Mouse (Mus musculus) kidney, embryonic 14.5 days (tissue): ENCODE measurements around the gene Sp4. TPM values are rescaled to one million over a fixed set of nuclear protein-coding genes. Genes with fewer than 3 reads are reported as not detected.

Experiments
- ATAC-seq: fragments of 200-750 bp; cut with Nextera tagmentation; 2 replicates; pipeline ENCODE4 v1.8.0; 2017; ENCODE audit warnings: moderate number of reproducible peaks, mild to moderate bottlenecking, moderate TSS enrichment, moderate library complexity; ENCODE audit not compliant: low FRiP score, low TSS enrichment
- H3K27ac ChIP-seq: fragments of 300-500 bp; sonication (generic); 2 replicates; pipeline ENCODE4 v1.5.1; 2014; ENCODE audit warnings: low read depth, mild to moderate bottlenecking, low read length, moderate library complexity, mixed read lengths
- H3K27me3 ChIP-seq: fragments of 300-500 bp; sonication (generic); 2 replicates; pipeline ENCODE4 v1.6.1; 2014; ENCODE audit warnings: mild to moderate bottlenecking, low read length; ENCODE audit not compliant: control insufficient read depth, insufficient read depth
- H3K36me3 ChIP-seq: fragments of 300-500 bp; sonication (generic); 2 replicates; pipeline ENCODE4 v1.6.1; 2014; ENCODE audit warnings: low read length, mixed read lengths; ENCODE audit not compliant: control insufficient read depth, insufficient read depth
- H3K4me1 ChIP-seq: fragments of 300-500 bp; sonication (generic); 2 replicates; pipeline ENCODE4 v1.6.1; 2014; ENCODE audit warnings: low read length, mixed read lengths; ENCODE audit not compliant: control insufficient read depth, insufficient read depth
- H3K4me2 ChIP-seq: fragments of 300-500 bp; sonication (generic); replicated peaks from 2 replicates; pipeline ENCODE4 v1.6.1; 2014; ENCODE audit warnings: low read depth, mild to moderate bottlenecking, low read length
- H3K4me3 ChIP-seq: fragments of 300-500 bp; sonication (generic); 2 replicates; pipeline ENCODE4 v1.5.1; 2014; ENCODE audit warnings: mild to moderate bottlenecking, low read length
- H3K9ac ChIP-seq: fragments of 300-500 bp; sonication (generic); 2 replicates; pipeline ENCODE4 v1.6.1; 2014; ENCODE audit warnings: low read depth, mild to moderate bottlenecking, low read length, moderate library complexity
- H3K9me3 ChIP-seq: fragments of 300-500 bp; sonication (generic); 2 replicates; pipeline ENCODE4 v1.6.1; 2016; ENCODE audit warnings: low read length; ENCODE audit not compliant: control insufficient read depth
- WGBS: fragments of 180-500 bp; shearing (Covaris S2); extraction: QIAGEN DNeasy Blood & Tissue Kit; methylation state at CpG from one replicate; pipeline ENCODE4 v1.1.7; 2014; 5-methylcytosine and 5-hydroxymethylcytosine counted together
- polyA plus RNA-seq: library from polyadenylated mRNA; unstranded; fragments of >200 nt; fragmentation: Nextera tagmentation; extraction: Ambion mirVana; gene quantifications from 2 replicates; pipeline ENCODE4 v1.2.1, GENCODE M21; 2014

Gene Sp4
- polyA plus RNA-seq, 1 experiment from 2014 or later, result 12.5 TPM

DNA sequence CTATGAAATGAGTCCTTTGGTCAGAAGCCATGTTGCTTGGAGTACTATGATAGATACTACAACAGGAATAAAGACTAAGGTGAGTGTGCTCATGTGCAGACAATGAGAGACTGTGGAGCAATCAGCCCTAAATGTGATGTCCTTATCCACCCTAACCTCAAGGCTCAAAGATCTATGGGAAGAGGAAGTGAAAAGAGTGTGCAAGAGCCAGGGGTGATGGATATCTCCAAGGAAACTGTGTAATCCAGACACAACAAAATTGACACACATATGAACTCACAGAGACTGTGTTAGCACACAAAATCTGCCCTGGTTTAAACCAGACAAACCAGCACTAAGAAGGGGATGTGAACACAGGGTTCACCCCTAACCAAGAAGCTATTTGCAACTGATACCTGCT is 81.2 kb downstream of the Sp4 start:
- no peak for ATAC-seq
- Histone ChIP-seq H3K27ac (no peak overlapping the region), H3K27me3 (no peaks in the 10 kb centered on the region), H3K4me1 (no peaks in the 10 kb centered on the region), H3K9ac (no peak overlapping the region), H3K4me3 (no peak overlapping the region), H3K4me2 (no peak overlapping the region), H3K36me3 (no peaks in the 10 kb centered on the region), H3K9me3 (no peaks in the 10 kb centered on the region)

DNA sequence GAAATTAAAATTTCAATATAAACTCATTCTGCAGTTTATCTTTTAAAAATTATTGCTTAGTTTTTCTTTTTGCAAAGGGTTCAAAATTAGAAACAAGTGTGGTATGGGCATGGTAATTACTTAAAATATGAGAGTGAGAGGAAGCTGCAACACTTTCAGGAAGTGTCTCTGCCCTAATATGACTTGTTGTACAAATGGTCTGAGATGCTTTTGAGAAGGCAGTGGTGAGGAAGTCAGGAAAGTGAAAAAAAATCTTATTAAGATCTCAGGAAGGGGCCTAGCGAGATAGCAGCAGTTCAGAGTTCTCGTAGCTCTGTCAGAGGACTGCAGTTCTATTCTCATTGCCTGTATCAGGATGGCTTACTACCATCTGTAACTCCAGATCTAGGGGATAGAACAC is 89.1 kb downstream of the Sp4 start:
- Histone ChIP-seq H3K27ac (no peak overlapping the region), H3K9ac (no peak overlapping the region), H3K27me3 (no peaks in the 10 kb centered on the region), H3K9me3 (no peaks in the 10 kb centered on the region), H3K4me3 (no peak overlapping the region), H3K4me2 (no peak overlapping the region), H3K4me1 (no peaks in the 10 kb centered on the region), H3K36me3 (no peaks in the 10 kb centered on the region)
- 86% methylated on average over 2 of the region's 2 CpGs for whole genome bisulfite sequencing
- ATAC-seq, result no peak

DNA sequence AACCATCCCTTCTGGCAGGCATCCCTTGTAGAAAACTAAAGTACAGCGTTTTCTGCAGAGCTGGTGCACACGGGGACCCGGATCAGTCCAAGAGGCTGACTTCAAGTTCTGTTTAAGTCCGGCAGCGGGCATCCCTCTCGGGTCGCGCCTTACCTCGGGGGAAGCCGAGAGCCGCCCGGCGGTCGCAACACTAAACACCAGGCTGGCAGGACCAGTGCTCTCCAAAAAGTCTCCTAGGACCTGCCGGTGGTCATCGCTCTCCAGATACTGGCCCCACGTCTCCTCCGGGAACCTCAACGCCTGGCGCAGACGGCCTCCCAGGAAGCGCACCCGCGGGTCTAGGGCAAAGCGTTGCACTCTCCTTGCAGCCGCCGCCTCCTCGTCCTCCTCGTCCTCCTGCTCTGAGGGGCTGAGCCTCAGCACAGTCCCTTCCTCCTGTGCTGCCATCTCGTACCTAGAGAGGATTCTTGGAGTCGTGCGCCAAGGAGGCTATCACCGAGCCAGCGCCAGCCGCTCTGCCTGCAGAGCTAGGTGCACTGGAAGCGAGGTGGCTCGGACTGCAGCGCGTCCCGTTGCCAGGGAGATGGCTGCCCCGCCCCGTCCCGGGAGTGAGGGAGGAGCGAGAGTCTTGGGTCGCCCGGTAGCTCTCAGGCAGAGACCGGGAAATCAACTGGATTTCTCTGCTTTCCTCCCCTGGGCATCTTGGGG is 102.7 kb downstream of the Sp4 start, which contains the start of gene Dnah11:
Gene Dnah11, minus strand, starts transcription at position 658 of the 708 bp plus-strand sequence.
- Histone ChIP-seq H3K36me3 (no peaks in the 10 kb centered on the region), H3K9ac (0 out of 2 replicates have a peak within 1 kb of the TSS, but pooled peaks have one; percentile 34), H3K27ac (no peak within 1 kb of the TSS), H3K4me3 (peak within 1 kb of the TSS; percentile 49), H3K4me2 (peak within 1 kb of the TSS; percentile 83), H3K9me3 (no peaks in the 10 kb centered on the region), H3K4me1 (no peaks in the 10 kb centered on the region), H3K27me3 (peaks cover 45% of the 10 kb centered on the region)
- ATAC-seq, result peak; percentile 99
- WGBS, result under 1% methylated on average over 47 of the region's 47 CpGs

DNA sequence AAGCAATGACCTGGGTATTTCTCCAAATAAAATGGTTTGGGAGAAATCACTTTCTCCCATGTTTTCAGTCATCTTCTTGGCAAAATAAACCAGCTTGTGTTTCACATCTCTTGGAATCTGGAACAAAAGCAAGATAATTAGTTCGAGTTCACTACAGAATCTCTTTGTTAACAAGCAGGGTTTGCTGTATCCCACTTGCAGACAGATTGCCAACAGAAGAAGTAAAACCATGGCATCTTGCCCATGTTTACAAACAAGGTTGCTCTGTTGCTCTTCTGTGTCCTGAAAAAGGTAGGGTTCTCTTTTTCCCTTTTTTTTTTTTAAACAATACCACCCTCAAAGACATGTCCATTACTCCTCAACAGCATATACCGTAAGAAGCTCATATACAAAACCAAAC is 104.7 kb downstream of the Sp4 start:
- no peaks in the 10 kb centered on the region for H3K9me3 ChIP-seq
- no peaks in the 10 kb centered on the region for H3K4me1 ChIP-seq
- H3K27me3 ChIP-seq, result peaks cover 45% of the 10 kb centered on the region
- 75% methylated on average over 2 of the region's 2 CpGs for WGBS
- no peak overlapping the region for H3K4me2 ChIP-seq
- H3K27ac ChIP-seq, result no peak overlapping the region
- no peak for ATAC-seq
- H3K4me3 ChIP-seq, result no peak overlapping the region
- H3K9ac ChIP-seq, result no peak overlapping the region
- no peaks in the 10 kb centered on the region for H3K36me3 ChIP-seq

DNA sequence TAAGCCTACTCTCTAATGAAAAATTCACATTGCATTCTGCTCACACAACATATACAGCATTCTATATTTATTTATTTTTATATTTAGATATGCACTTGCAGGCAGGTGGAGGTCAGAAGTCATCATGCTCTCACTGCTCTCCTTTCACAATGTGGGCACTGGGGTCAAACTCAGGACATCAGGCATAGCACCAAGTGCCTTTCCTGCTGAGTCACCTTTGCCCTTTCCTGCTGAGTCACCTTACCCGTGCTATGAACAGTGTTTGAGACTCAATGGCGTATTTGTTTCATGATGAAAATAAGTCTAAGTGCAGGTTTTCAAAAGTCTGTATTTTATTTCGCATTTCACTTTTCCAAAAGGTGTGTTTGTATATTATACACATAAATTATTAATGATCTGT is 111.7 kb downstream of the Sp4 start:
- H3K4me2 ChIP-seq, result no peak overlapping the region
- no peak for ATAC-seq
- no peak overlapping the region for H3K9ac ChIP-seq
- H3K27me3 ChIP-seq, result peaks cover 4% of the 10 kb centered on the region
- no peaks in the 10 kb centered on the region for H3K9me3 ChIP-seq
- 81% methylated on average over 3 of the region's 3 CpGs for WGBS
- H3K36me3 ChIP-seq, result no peaks in the 10 kb centered on the region
- H3K27ac ChIP-seq, result no peak overlapping the region
- no peak overlapping the region for H3K4me3 ChIP-seq
- H3K4me1 ChIP-seq, result peaks cover 6% of the 10 kb centered on the region; the same call in 1 of the 2 replicates

DNA sequence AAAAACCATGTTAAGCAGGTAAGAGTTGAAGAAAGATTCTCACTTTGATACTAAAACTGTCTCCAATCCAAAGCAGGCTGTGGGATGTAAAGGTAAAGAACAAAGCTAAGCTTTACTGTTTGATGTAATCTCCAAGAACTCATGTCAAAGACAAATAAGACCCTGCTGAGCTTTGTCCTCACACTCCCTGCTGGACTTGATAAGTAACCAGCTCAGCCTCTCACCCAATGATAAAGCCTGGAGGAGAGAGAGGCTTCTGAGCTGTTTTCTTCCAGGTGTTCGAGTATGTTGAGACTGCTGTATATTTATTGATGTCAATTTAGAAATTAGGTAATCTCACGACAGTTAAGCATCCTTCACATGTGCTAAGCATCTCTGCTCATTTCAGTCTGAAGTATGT is 113.6 kb downstream of the Sp4 start:
- H3K27ac ChIP-seq, result no peak overlapping the region
- peaks cover 4% of the 10 kb centered on the region for H3K27me3 ChIP-seq
- no peak overlapping the region for H3K4me3 ChIP-seq
- WGBS, result 75% methylated on average over 2 of the region's 2 CpGs
- ATAC-seq, result no peak
- H3K36me3 ChIP-seq, result no peaks in the 10 kb centered on the region
- H3K9me3 ChIP-seq, result no peaks in the 10 kb centered on the region
- peaks cover 6% of the 10 kb centered on the region; the same call in 1 of the 2 replicates for H3K4me1 ChIP-seq
- H3K4me2 ChIP-seq, result no peak overlapping the region
- H3K9ac ChIP-seq, result no peak overlapping the region

DNA sequence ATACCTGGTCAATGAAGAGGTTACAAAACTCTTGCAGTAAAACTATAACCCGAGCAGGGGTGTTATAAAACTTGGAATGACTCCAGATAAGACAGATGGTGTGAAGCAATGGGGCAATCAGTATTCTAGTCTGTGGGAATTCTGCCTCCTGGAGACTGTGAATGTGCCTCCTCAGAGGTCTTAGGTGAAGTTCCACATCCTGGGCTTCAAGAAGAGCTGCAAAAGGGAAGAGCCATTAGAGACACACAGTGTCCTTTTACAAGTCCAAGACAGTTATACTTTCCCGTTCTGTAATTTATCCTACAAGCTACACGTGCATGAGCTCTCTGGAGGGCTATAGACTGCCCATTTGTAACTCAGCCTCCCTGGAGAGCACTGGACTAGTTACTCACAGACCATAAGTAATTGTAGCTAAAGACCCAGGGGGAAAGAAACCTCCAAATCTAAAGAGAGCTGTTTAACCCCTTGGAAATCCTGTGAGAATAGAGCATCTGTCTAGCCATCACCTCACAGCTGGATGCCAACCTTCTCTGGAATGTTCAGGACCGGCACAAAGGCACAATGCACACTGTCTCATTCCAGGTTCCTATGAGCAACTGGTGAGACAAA is 114.3 kb downstream of the Sp4 start:
- H3K4me1 ChIP-seq, result peaks cover 6% of the 10 kb centered on the region; the same call in 1 of the 2 replicates
- no peak overlapping the region for H3K4me2 ChIP-seq

DNA sequence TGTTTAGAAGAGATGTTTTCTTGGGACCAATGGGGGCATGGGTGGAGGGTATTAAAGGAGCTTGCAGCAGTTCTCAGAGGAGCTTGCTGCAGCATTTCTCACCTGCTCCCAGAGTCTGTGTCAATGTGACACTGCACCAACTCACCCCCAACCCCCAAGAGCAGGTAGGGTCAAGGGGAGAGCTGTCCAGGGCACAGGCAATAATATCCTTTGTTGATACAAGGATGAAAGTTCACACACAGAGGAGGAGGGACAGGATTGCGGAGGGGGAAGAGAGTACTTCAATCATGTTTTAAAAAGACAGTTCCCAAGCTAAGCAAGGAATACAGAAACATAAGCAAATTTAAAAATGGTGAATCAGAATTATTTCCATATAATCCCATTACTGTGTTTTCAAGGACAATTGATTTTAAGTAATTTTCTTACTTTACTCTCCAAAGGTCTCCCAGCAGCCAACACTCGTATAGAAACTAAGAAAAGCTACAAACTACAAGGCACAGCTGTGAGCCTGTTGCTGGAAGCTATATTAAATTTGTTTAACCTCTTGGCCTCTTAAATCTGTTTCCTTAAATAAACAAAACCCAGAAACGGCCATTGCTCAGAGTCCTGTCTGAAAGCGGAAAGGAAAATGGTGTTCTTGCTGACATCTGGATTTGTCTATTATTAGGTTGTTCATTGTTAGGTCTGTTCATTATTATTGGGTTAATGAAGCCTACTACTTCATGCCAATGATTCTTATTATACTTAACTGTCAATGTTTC is 114.9 kb downstream of the Sp4 start:
- ATAC-seq, result peak; percentile 81
- Histone ChIP-seq H3K4me1 (peaks cover 6% of the 10 kb centered on the region; the same call in 1 of the 2 replicates), H3K27me3 (peaks cover 4% of the 10 kb centered on the region), H3K36me3 (no peaks in the 10 kb centered on the region), H3K27ac (no peak overlapping the region), H3K4me2 (no peak overlapping the region), H3K9ac (no peak overlapping the region), H3K9me3 (no peaks in the 10 kb centered on the region), H3K4me3 (no peak overlapping the region)
- 9% methylated on average over 4 of the region's 4 CpGs for WGBS

More for the DNA sequence above, 114.3 kb downstream of the Sp4 start:
- H3K4me3 ChIP-seq, result no peak overlapping the region
- H3K36me3 ChIP-seq, result no peaks in the 10 kb centered on the region
- 12% methylated on average over 4 of the region's 4 CpGs for whole genome bisulfite sequencing
- no peak overlapping the region for H3K27ac ChIP-seq
- no peaks in the 10 kb centered on the region for H3K9me3 ChIP-seq
- H3K9ac ChIP-seq, result no peak overlapping the region
- H3K27me3 ChIP-seq, result peaks cover 4% of the 10 kb centered on the region
- ATAC-seq, result 0 out of 2 replicates have a peak, but pooled peaks have one; percentile 44
